Mouse (Mus musculus): ENCODE data around the gene Olfr341. TPM values are rescaled to one million over a fixed set of nuclear protein-coding genes. Genes with fewer than 3 reads are reported as not detected.

Olfr341 gene
- total RNA-seq (2021), result not detected
- long read RNA-seq, experiment 1, result 0 reads
- long read RNA-seq, experiment 2, result 0 reads

- no peak for DNase-seq (ENCODE audit: low spot score in 2 of 2)
Observed at GRCm38 (mm10) chr2:36482368-36482767, at the start of gene Olfr341. Olfr341 (minus strand) TSS chr2:36482468.

- DNase-seq (ENCODE audit: low spot score in 2 of 2), result no peak
Observed at GRCm38 (mm10) chr2:36524698-36525097, 42.4 kb upstream of the Olfr341 start, which contains the start of gene Olfr342. Olfr342 (plus strand) TSS chr2:36524998.

GRCm38 (mm10) chr2:36473634-36474033 lies 8.6 kb downstream of the Olfr341 start:
- no peak for DNase-seq (ENCODE audit: low spot score in 2 of 2)

- no peak for DNase-seq (ENCODE audit: low spot score in 2 of 2)
Observed at GRCm38 (mm10) chr2:36452287-36452686, 30.0 kb downstream of the Olfr341 start, which contains the start of gene Olfr340. Olfr340 (plus strand) TSS chr2:36452587.

Other genes with a start within 250 kb of the Olfr341 start
- gene Olfr338, start 108.9 kb downstream of the Olfr341 start, total RNA-seq (2021), result not detected
- gene Olfr339, start 63.5 kb downstream of the Olfr341 start, total RNA-seq (2021), result not detected
- gene Olfr340, start 29.9 kb downstream of the Olfr341 start, total RNA-seq (2021), result not detected
- gene Olfr342, start 42.5 kb upstream of the Olfr341 start, total RNA-seq (2021), result not detected
- not detected for gene Olfr344, start 84.2 kb upstream of the Olfr341 start, total RNA-seq (2021)
- gene Olfr345, start 157.6 kb upstream of the Olfr341 start, total RNA-seq (2021), result not detected
- gene Olfr346, start 203.3 kb upstream of the Olfr341 start, total RNA-seq (2021), result not detected
- not detected for gene Olfr347, start 249.4 kb upstream of the Olfr341 start, total RNA-seq (2021)